Mouse (Mus musculus) bone marrow, adult 2 months (tissue): ENCODE data around the gene Olfr643. TPM values are rescaled to one million over a fixed set of nuclear protein-coding genes. Genes with fewer than 3 reads are reported as not detected.

Experiments
- H3K27ac ChIP-seq: fragments of 200-500 bp; 2 replicates; pipeline ENCODE4 v1.5.1; 2012; ENCODE audit warnings: low read depth, mild to moderate bottlenecking, control low read depth, inconsistent platforms, low read length; ENCODE audit not compliant: control insufficient read depth, poor library complexity, insufficient read depth
- H3K4me1 ChIP-seq: fragments of 200-500 bp; 2 replicates; pipeline ENCODE4 v1.6.1; 2011; ENCODE audit warnings: low read length; ENCODE audit not compliant: control insufficient read depth, insufficient read depth
- H3K4me3 ChIP-seq: fragments of 200-500 bp; replicated peaks from 2 replicates; pipeline ENCODE3; 2011; ENCODE audit warnings: mild to moderate bottlenecking, low read depth, low read length, control low read depth; ENCODE audit not compliant: control insufficient read depth
- CTCF ChIP-seq: fragments of 200-500 bp; IDR thresholded peaks from 2 replicates; pipeline ENCODE4 v1.5.1; 2011; ENCODE audit warnings: low read length, control low read depth; ENCODE audit not compliant: control insufficient read depth, insufficient read depth
- POLR2A ChIP-seq: fragments of 200-500 bp; IDR thresholded peaks from 2 replicates; pipeline ENCODE4 v1.6.1; 2011; ENCODE audit warnings: low read depth, mild to moderate bottlenecking, control low read depth, low read length, borderline replicate concordance; ENCODE audit not compliant: control insufficient read depth
- WGBS: fragments of 180-500 bp; shearing (Covaris S2); methylation state at CpG from one replicate; pipeline ENCODE4 v1.1.7; 2018; 5-methylcytosine and 5-hydroxymethylcytosine counted together
- polyA plus RNA-seq: library from polyadenylated mRNA; stranded (reverse); fragments of >200 nt; gene quantifications from 2 replicates; pipeline ENCODE4 v1.2.4, GENCODE M21; 2011; ENCODE audit warnings: low replicate concordance; ENCODE audit not compliant: missing spikeins, insufficient read depth, insufficient read length

Olfr643 gene
- polyA plus RNA-seq: not detected in 2 replicates

DNA sequence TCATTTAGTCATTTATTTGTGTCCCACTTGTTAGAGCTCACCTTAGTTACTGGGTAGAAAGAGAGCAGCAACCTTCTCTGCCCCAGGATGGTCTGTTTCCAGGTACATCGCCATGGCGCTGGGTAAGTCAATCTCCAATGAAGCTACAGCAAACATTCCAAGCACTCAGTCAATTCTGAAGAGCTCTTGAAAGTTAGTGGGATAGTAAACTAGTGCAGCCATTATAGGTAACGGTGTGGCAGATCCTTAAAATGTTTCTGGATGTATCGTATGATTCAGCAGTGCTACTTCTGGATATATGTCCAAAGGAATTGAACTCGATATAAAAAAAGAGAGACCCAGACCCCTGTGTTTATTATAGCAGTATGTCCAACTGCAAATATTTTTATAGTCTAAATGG, at the start of gene Olfr643:
Gene Olfr643, minus strand, starts transcription at position 101 of the 400 bp plus-strand sequence.
- TF ChIP-seq POLR2A (no peak), CTCF (no peak)
- Histone ChIP-seq H3K27ac (no peak within 1 kb of the TSS), H3K4me3 (no peak within 1 kb of the TSS), H3K4me1 (no peaks in the 10 kb centered on the region)
- whole genome bisulfite sequencing: 83% methylated on average over 5 of the region's 5 CpGs

DNA sequence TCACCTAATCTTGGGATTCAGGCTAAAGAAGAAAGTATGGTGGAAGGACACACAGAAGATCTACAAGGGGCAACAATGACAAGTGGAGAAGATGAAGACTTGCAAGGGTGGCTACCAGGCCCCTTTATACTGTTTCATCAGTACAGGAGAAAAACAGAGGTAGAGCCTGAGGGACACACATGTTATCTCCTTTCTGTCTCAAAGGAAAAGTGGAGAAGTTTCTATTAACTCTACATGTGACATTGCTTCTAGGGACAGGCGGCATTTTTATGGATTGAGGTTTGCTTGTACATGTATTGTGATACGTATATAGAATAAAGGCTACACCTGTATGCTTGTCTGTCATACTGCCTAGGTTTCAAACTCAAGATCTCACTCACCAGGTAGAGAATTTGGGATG, 46.1 kb upstream of the Olfr643 start, which contains the start of gene Olfr648:
Gene Olfr648, minus strand, starts transcription at position 101 of the 400 bp plus-strand sequence.
- TF ChIP-seq CTCF (no peak), POLR2A (no peak)
- H3K4me3 ChIP-seq: no peak within 1 kb of the TSS
- no peaks in the 10 kb centered on the region for H3K4me1 ChIP-seq
- no peak within 1 kb of the TSS for H3K27ac ChIP-seq
- 68% methylated on average over 2 of the region's 2 CpGs for WGBS

DNA sequence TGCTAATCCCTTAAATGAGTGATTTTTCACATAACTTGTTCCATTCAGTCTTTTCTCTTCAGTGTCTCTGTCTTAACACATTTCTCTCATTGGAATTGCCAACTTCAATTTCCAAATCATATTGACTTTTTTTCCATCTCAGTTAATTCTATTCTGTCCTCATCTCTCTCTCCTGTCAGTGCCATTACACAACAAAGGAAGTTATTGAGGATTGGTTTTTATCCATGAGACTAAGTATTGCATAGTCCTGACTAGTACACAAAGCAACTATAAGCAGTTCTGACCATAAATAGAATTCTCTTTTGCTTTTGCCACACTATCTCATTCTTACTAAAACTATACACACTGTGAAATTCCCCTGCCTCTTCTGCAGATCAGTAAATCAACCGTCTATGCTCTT, 41.9 kb upstream of the Olfr643 start:
- WGBS: 69% methylated on average over 1 of the region's 1 CpGs
- Histone ChIP-seq H3K4me3 (no peak overlapping the region), H3K27ac (no peak overlapping the region), H3K4me1 (no peaks in the 10 kb centered on the region)
- TF ChIP-seq CTCF (no peak), POLR2A (no peak)

DNA sequence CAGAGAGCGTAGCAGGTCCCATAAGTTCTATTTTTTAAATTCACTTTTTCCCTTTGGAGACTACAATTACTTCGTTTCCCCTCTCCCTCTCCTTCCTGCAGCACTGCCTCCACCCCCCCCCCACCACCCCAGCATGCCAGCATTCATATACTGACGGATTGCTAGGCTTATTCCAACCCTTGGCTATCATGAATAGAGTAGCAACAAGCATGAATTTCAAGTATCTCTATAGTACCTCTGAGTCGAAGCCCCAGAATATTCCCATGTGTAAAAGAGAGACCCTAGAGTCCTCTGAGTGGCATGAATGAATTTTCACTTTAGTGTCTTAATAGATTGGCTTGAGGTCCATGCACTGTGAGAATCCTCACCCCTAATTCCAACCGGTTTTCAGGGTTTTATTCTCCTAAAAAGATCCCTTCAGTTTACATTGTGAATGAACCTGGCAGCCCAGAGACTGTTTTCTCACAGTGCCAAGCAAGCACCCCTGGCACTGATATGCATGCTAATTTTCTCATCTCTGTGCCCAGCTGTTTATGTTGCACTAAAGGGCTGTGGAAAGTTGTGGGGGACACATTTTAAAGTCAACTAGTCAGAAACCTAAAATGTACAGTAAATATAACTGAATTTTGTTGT, 41.3 kb upstream of the Olfr643 start:
- Histone ChIP-seq H3K4me3 (no peak overlapping the region), H3K27ac (no peak overlapping the region), H3K4me1 (no peaks in the 10 kb centered on the region)
- WGBS: 66% methylated on average over 5 of the region's 5 CpGs
- TF ChIP-seq POLR2A (no peak), CTCF (no peak)

DNA sequence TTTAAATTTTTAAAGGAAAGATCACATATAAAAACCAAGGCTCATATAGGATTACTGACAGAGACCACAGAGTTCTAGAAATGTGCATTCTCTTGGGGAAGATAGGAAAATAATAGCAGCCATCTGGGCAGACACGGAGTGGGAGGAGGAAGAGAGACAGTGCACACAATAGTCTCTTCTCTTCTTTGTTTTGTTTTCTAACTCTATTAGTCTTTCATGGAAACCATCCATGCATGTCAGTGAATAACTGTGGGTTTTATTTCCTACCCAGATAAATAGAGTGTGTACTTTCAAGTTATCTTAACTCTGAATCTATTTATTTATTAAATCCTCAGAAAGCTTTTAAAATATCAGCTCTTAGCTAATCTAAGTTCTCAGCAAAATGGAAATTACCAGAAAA, 37.9 kb upstream of the Olfr643 start:
- no peak overlapping the region for H3K4me3 ChIP-seq
- no peak overlapping the region for H3K27ac ChIP-seq
- H3K4me1 ChIP-seq: no peaks in the 10 kb centered on the region; the same call in 1 of the 2 replicates
- TF ChIP-seq POLR2A: no peak
- no peak for TF ChIP-seq CTCF
- WGBS: 48% methylated on average over 1 of the region's 1 CpGs

DNA sequence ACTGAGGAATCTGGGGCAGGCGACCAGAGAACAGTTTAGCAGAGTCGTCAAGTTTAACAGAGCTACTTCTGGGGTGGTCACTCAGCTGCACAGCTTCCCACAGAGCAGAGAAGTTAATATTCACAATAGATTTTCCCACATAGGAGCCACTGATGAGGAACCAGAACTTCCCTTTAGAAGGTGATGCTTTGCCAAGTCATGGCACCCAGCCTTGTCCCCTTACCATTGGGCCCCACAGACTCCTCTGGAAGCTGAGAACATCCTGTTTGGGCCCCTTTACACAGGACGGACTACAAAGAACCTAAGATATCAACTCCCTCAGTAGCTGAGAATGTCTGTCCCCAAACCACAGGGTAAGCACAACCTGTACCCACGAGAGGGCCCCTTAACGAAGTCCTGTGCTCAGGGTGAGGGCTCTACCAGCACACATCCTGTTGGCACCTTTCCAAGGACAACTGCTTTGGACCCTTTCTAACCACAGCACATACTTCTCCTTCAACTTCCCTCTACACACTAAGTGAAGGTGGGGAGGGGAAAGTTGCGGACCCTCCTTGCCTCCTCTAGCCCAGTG, 32.5 kb upstream of the Olfr643 start:
- 3% methylated on average over 6 of the region's 6 CpGs for WGBS
- no peak for TF ChIP-seq POLR2A
- no peak for TF ChIP-seq CTCF
- peaks cover 2% of the 10 kb centered on the region; the same call in 1 of the 2 replicates for H3K4me1 ChIP-seq
- 0 out of 2 replicates have a peak overlapping the region, but pooled peaks have one; percentile 2 for H3K27ac ChIP-seq
- H3K4me3 ChIP-seq: no peak overlapping the region

DNA sequence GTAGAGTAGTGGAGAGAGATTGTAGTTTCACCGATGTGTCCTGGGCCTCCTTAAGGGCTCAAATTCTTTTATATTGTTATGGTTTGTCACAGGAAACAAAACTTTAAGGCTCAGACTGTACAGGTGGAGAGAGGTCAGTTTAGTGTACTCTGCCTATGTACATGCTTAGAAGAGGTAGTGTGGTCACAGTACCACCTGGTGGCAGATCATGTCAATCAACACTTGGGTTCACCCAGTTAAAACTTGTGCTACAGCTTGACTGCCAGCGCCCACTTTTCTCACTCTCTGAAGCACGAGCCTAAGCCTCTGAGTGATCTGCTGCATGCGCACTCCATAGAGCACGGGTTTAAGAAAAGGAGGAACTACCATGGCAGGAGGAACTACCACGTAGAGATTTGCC, 29.9 kb upstream of the Olfr643 start:
- Histone ChIP-seq H3K4me3 (no peak overlapping the region), H3K4me1 (peaks cover 2% of the 10 kb centered on the region; the same call in 1 of the 2 replicates), H3K27ac (no peak overlapping the region)
- TF ChIP-seq POLR2A: no peak
- TF ChIP-seq CTCF: no peak
- WGBS: 10% methylated on average over 6 of the region's 6 CpGs

DNA sequence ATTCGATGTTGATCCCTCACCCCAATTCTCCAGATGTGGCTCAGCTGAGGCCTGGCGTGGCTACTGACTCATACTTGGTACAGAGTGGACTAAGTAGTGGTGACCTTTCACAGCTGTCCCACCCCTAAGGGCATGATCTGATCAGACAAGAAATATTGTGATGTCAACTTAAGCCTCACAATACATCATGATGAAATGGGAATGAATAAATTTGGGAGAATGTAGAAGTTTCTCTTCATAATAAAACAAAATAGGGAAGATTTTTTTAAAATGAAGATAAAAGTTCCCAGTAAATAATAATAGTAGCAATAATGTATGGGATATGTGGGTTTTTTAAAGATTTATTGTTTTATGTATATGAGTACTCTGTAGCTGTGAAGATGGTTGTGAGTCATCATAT, 13.3 kb upstream of the Olfr643 start, which contains the start of gene Ubqlnl:
Gene Ubqlnl, minus strand, starts transcription at position 101 of the 400 bp plus-strand sequence.
- no peak for TF ChIP-seq POLR2A
- no peak for TF ChIP-seq CTCF
- no peak within 1 kb of the TSS for H3K4me3 ChIP-seq
- H3K27ac ChIP-seq: no peak within 1 kb of the TSS
- no peaks in the 10 kb centered on the region for H3K4me1 ChIP-seq
- WGBS: 85% methylated on average over 2 of the region's 2 CpGs
